In genomic region chr9:22169327-22169726, GRCm38 (mm10) we compare ENCODE assay signal across 17 mouse cellular contexts. TPM values are rescaled to one million over a fixed set of nuclear protein-coding genes. Genes with fewer than 3 reads are reported as not detected.
"Had no signal": no experiment of that assay in that cellular context is flagged by ENCODE, and none has a peak within 500 bp of the region (broad histone marks: within the 10 kb centered on the region; RNA-seq: fewer than 3 reads in every experiment).

No protein-coding gene starts in this region.

- DNase-seq: gastrocnemius, postnatal 14 days; gastrocnemius, postnatal 36 days; heart, adult 18-20 months; heart, postnatal 14 days; heart, postnatal 36 days; kidney, adult 11 months; kidney, adult 2 months; kidney, adult 9 months; kidney, postnatal 14 days; kidney, postnatal 36 days; layer of hippocampus, postnatal 36 days; left cerebral cortex, postnatal 4 days had no signal

RNA-seq across cellular contexts. Expression of gene Zfp872, which starts 18.6 kb away (rescaled TPM):
- total RNA-seq: gastrocnemius, adult 18-20 months; gastrocnemius, adult 8-10 months; gastrocnemius, postnatal 14 days; gastrocnemius, postnatal 36 days; hematopoietic stem cell, adult 5-6 weeks; left cerebral cortex, adult 18-20 months; left cerebral cortex, postnatal 25 days had no signal
